Mouse (Mus musculus) heart, postnatal 0 days (tissue): ENCODE data around the gene Ropn1l. TPM values are rescaled to one million over a fixed set of nuclear protein-coding genes. Genes with fewer than 3 reads are reported as not detected.

Experiments used
- ATAC-seq: fragments of 200-750 bp; cut with Nextera tagmentation; 2 replicates; pipeline ENCODE4 v1.8.0; 2017; ENCODE audit warnings: low read depth, moderate number of reproducible peaks, moderate library complexity; ENCODE audit not compliant: insufficient read depth
- DNase-seq: peaks from one replicate; pipeline ENCODE4 v3.0.0-alpha.2; 2016; ENCODE audit warnings: low spot score
- H3K27ac ChIP-seq: fragments of 300-500 bp; sonication (generic); 2 replicates; pipeline ENCODE4 v1.5.1; 2014; ENCODE audit warnings: low read depth, mild to moderate bottlenecking
- H3K27me3 ChIP-seq: fragments of 300-500 bp; sonication (generic); 2 replicates; pipeline ENCODE4 v1.6.1; 2014; ENCODE audit warnings: low read length, mixed read lengths; ENCODE audit not compliant: control insufficient read depth, insufficient read depth
- H3K36me3 ChIP-seq: fragments of 300-500 bp; sonication (generic); replicated peaks from 2 replicates; pipeline ENCODE4 v1.6.1; 2014; ENCODE audit warnings: low read length, mixed read lengths; ENCODE audit not compliant: control insufficient read depth, insufficient read depth
- H3K4me1 ChIP-seq: fragments of 300-500 bp; sonication (generic); 2 replicates; pipeline ENCODE4 v1.6.1; 2014; ENCODE audit warnings: antibody characterized with exemption; ENCODE audit not compliant: control insufficient read depth, insufficient read depth
- H3K4me2 ChIP-seq: fragments of 300-500 bp; sonication (generic); 2 replicates; pipeline ENCODE4 v1.6.1; 2014; ENCODE audit warnings: low read depth, mild to moderate bottlenecking, low read length, moderate library complexity
- H3K4me3 ChIP-seq: fragments of 300-500 bp; sonication (generic); 2 replicates; pipeline ENCODE4 v1.5.1; 2014; ENCODE audit warnings: low read depth, low read length
- H3K9ac ChIP-seq: fragments of 300-500 bp; sonication (generic); replicated peaks from 2 replicates; pipeline ENCODE4 v1.6.1; 2014; ENCODE audit warnings: low read depth, low read length, mixed read lengths
- H3K9me3 ChIP-seq: fragments of 300-500 bp; sonication (generic); replicated peaks from 2 replicates; pipeline ENCODE4 v1.6.1; 2016; ENCODE audit warnings: low read length; ENCODE audit not compliant: control insufficient read depth
- CTCF ChIP-seq: IDR thresholded peaks from 2 replicates; pipeline ENCODE4 v1.5.1; 2016; ENCODE audit warnings: antibody characterized with exemption, control low read depth, low read depth
- EP300 ChIP-seq: IDR thresholded peaks from 2 replicates; pipeline ENCODE4 v1.6.1; 2016; ENCODE audit warnings: antibody characterized with exemption, low read depth
- WGBS: fragments of 180-500 bp; shearing (Covaris S2); extraction: QIAGEN DNeasy Blood & Tissue Kit; methylation state at CpG from one replicate; pipeline ENCODE4 v1.1.7; 2014; 5-methylcytosine and 5-hydroxymethylcytosine counted together
- polyA plus RNA-seq: library from polyadenylated mRNA; unstranded; fragments of >200 nt; fragmentation: Nextera tagmentation; extraction: Ambion mirVana; gene quantifications from 2 replicates; pipeline ENCODE4 v1.2.1, GENCODE M21; 2015
- total RNA-seq: library from RNA; depleted of rRNA; stranded (reverse); fragments of >200 nt; gene quantifications from 2 replicates; pipeline ENCODE4 v1.2.3, GENCODE M21; 2014; ENCODE audit warnings: low replicate concordance

The Ropn1l gene
- total and polyA plus RNA-seq, 2 experiments from 2014 or later, result 2.4 to 3.5 TPM

DNA sequence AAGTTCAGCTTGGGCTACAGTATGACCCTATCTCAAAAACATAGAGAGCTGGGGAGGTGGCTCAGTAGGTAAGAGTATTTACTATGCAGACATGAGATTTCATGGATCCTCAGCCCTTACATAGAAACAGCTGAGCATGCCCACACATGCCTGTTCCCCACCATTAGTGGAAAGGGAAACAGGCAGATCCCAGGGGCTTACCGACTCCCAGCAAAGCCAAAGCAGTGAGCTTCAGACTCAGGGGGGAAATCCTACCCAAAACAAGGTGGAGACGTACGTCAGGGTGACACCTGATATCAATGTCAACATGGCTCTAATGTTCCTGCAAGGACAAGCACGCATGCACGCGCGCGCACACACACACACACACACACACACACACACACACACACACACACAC, 21.7 kb downstream of the Ropn1l start:
- H3K36me3 ChIP-seq, result no peaks in the 10 kb centered on the region
- ATAC-seq, result no peak
- H3K27ac ChIP-seq, result no peak overlapping the region
- TF ChIP-seq EP300, result no peak
- TF ChIP-seq CTCF, result no peak
- H3K4me1 ChIP-seq, result no peaks in the 10 kb centered on the region
- no peak overlapping the region for H3K4me3 ChIP-seq
- H3K9me3 ChIP-seq, result no peaks in the 10 kb centered on the region
- WGBS, result 71% methylated on average over 8 of the region's 8 CpGs
- no peak overlapping the region for H3K9ac ChIP-seq
- no peak for DNase-seq
- no peak overlapping the region for H3K4me2 ChIP-seq
- H3K27me3 ChIP-seq, result no peaks in the 10 kb centered on the region

DNA sequence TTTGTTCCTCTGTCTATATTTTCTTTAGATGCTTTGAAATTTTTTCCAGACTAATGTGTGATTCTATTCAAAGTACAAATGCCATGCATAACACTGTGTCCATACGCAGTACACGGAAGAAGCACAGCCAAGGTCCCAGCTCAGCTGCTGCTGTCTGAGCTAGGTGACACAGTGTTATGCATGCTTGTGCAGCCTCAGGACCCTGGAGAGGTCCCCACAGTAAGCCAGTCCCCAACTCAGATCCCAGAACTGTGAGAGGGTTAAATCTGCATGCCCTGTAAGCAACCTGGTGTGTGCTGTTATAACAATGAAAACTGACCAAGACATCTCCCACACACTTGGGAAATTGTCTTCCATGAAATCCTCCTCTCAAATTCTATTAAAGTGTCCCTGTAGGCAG, 23.5 kb downstream of the Ropn1l start:
- H3K27me3 ChIP-seq, result no peaks in the 10 kb centered on the region
- no peaks in the 10 kb centered on the region for H3K4me1 ChIP-seq
- no peak overlapping the region for H3K4me3 ChIP-seq
- WGBS, result 53% methylated on average over 2 of the region's 2 CpGs
- H3K4me2 ChIP-seq, result no peak overlapping the region
- H3K27ac ChIP-seq, result no peak overlapping the region
- H3K36me3 ChIP-seq, result no peaks in the 10 kb centered on the region
- ATAC-seq, result 0 out of 2 replicates have a peak, but pooled peaks have one; percentile 44
- TF ChIP-seq EP300 (no peak), CTCF (no peak)
- no peak for DNase-seq
- no peaks in the 10 kb centered on the region for H3K9me3 ChIP-seq
- H3K9ac ChIP-seq, result no peak overlapping the region

DNA sequence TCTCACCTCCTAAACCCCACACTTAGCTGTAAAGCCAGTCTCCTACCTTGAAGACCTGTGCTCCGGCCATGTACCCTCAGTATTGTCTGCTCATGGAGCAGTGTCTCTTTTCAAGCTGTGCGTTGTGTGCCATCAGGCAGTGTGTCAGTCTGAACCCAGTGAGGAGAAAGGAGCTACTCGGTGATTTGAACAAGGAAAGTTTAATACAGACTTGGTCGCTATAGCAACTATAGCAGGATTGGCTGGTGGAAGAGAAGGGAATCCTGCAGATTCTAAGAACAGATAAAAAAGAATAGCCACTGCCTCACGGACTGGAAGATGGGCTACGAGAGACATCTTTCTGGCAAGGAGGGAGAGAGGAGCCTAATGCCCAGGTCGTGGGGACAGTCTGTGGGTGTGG, 24.1 kb downstream of the Ropn1l start:
- Histone ChIP-seq H3K9ac (no peak overlapping the region), H3K9me3 (no peaks in the 10 kb centered on the region), H3K36me3 (no peaks in the 10 kb centered on the region), H3K27me3 (no peaks in the 10 kb centered on the region), H3K27ac (no peak overlapping the region), H3K4me3 (no peak overlapping the region), H3K4me2 (no peak overlapping the region), H3K4me1 (peaks cover 3% of the 10 kb centered on the region; the same call in 1 of the 2 replicates)
- 76% methylated on average over 7 of the region's 7 CpGs for WGBS
- no peak for ATAC-seq
- no peak for DNase-seq
- TF ChIP-seq CTCF (no peak), EP300 (no peak)

DNA sequence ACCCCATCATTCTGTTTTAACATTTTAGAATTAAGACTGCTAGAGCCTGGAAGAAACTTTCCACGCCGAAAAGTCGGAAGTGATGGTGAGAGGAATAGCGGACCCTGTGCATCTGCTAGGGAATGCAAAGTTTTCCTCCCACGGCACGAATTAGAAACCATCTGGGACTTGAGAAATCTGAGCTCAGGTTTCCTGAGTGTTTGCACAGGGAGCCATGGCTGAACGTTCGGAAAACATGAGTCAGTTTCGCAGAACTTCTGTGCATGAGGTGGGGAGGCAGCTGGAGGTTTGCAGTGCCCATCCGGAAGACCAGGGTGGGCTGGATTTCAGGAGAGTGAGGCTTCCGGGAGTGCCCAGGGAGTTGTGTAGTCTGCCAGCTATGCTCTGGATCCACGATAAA, 25.0 kb downstream of the Ropn1l start:
- H3K9me3 ChIP-seq, result no peaks in the 10 kb centered on the region
- DNase-seq (peak; percentile 30), ATAC-seq (no peak)
- peaks cover 3% of the 10 kb centered on the region; the same call in 1 of the 2 replicates for H3K4me1 ChIP-seq
- no peak overlapping the region for H3K9ac ChIP-seq
- H3K36me3 ChIP-seq, result no peaks in the 10 kb centered on the region
- WGBS, result 60% methylated on average over 12 of the region's 12 CpGs
- no peaks in the 10 kb centered on the region for H3K27me3 ChIP-seq
- TF ChIP-seq CTCF (no peak), EP300 (no peak)
- no peak overlapping the region for H3K4me3 ChIP-seq
- no peak overlapping the region for H3K4me2 ChIP-seq
- no peak overlapping the region for H3K27ac ChIP-seq

DNA sequence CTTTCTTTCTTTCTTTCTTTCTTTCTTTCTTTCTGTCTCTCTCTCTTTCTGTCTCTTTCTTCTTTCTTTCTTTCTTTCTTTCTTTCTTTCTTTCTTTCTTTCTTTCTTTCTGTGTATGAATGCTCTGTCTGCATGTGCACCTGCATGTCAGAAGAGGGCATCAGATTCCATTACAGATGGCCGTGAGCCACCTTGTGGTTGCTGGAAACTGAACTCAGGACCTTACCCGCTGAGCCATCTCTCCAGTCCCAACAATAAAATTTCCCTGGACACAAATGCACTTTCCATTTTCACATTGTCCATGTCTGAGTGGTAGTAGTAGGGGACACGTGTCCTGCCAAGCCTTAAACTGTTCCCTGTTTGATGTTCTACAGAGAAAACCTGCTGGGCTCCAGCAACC, 26.1 kb downstream of the Ropn1l start:
- Histone ChIP-seq H3K27me3 (no peaks in the 10 kb centered on the region), H3K9me3 (no peaks in the 10 kb centered on the region), H3K9ac (no peak overlapping the region), H3K27ac (no peak overlapping the region), H3K4me3 (no peak overlapping the region), H3K4me1 (peaks cover 10% of the 10 kb centered on the region), H3K4me2 (no peak overlapping the region), H3K36me3 (no peaks in the 10 kb centered on the region)
- TF ChIP-seq EP300, result no peak
- TF ChIP-seq CTCF, result 0 out of 2 replicates have a peak, but pooled peaks have one; percentile 11
- no peak for ATAC-seq
- 63% methylated on average over 3 of the region's 3 CpGs for WGBS
- DNase-seq, result no peak

DNA sequence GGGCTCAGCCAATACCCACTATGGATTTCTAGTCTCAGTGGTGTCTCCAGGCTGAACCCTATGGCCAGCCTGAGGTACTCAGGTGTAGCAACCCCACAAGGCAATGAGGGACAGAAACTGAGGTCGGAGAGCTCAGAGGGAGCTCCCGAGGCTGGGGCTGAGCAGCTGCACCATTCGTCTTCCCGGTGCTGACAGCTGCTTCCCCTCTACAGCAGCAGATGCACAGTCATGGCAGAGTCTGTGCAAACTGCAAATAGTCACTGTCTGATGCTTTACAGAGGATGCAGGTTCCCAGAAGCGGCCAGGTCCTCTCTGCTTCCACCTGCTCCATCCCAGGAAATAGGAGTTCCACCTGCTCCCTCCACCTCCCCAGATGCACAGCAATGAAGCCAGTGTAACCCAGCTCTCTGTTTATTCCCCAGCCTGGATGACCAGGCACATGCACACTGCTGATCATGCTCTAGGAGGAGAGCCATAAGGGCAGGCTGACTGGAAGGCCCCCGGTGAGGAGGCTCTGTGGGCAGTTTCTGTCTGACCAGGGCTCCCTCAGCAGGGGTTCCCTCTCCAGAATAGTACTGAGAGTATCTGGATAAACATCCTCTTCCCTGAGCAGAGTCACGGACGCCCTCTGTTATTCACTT, 27.4 kb downstream of the Ropn1l start:
- Histone ChIP-seq H3K9ac (no peak overlapping the region), H3K27me3 (no peaks in the 10 kb centered on the region), H3K9me3 (no peaks in the 10 kb centered on the region), H3K4me1 (peaks cover 11% of the 10 kb centered on the region), H3K4me2 (no peak overlapping the region), H3K4me3 (no peak overlapping the region), H3K27ac (no peak overlapping the region), H3K36me3 (no peaks in the 10 kb centered on the region)
- DNase-seq (no peak), ATAC-seq (no peak)
- WGBS, result 32% methylated on average over 8 of the region's 8 CpGs
- TF ChIP-seq EP300 (no peak), CTCF (no peak)
